12 mouse cellular contexts compared by ENCODE assay signal in genomic region chr12:76361405-76362302, GRCm38 (mm10). TPM values are rescaled to one million over a fixed set of nuclear protein-coding genes. Genes with fewer than 3 reads are reported as not detected.
DNase-seq lines count a peak whose midpoint lies in the region; ATAC-seq and TF ChIP-seq lines count a peak whose summit lies in the region.
"Had no signal": no experiment of that assay in that cellular context is flagged by ENCODE, and none has a peak within 500 bp of the region (broad histone marks: within the 10 kb centered on the region; RNA-seq: fewer than 3 reads in every experiment).

No protein-coding gene starts in this region.

- no peak overlapping the region for H3K9ac ChIP-seq in embryonic facial prominence, embryonic 11.5 days (replicated peaks; ENCODE audit: low read length)
- no peak overlapping the region for H3K9ac ChIP-seq in limb, embryonic 15.5 days
- H3K9ac ChIP-seq in lung, postnatal 0 days (replicated peaks; ENCODE audit: low read depth) = no peak overlapping the region
- no peak overlapping the region for H3K9ac ChIP-seq in forebrain, postnatal 0 days
- H3K9ac ChIP-seq in hindbrain, embryonic 11.5 days (ENCODE audit: low read depth, low read length) = no peak overlapping the region
- H3K9ac ChIP-seq: midbrain, embryonic 12.5 days had no signal

- DNase-seq in embryonic facial prominence, embryonic 11.5 days (ENCODE audit: low spot score) = peak; percentile 14
- no peak for DNase-seq in embryonic facial prominence, embryonic 10.5 days (ENCODE audit: low spot score)
- DNase-seq in thymus, postnatal 25 days = peak; percentile 33
- no peak for DNase-seq in thymus, postnatal 36 days
- no peak for DNase-seq in lung, postnatal 0 days (ENCODE audit: low spot score)
- no peak for DNase-seq in forebrain, postnatal 0 days
- no peak for DNase-seq in hindbrain, embryonic 11.5 days (ENCODE audit: low spot score)
- DNase-seq: kidney, postnatal 14 days; right cerebral cortex, postnatal 4 days had no signal

- H3K27ac ChIP-seq in embryonic facial prominence, embryonic 11.5 days (replicated peaks; ENCODE audit: low read depth, low read length) = no peak overlapping the region
- H3K27ac ChIP-seq in embryonic facial prominence, embryonic 10.5 days (replicated peaks) = no peak overlapping the region
- peak overlapping the region; percentile 57; the same call in 1 of the 2 replicates for H3K27ac ChIP-seq in limb, embryonic 15.5 days
- H3K27ac ChIP-seq in lung, postnatal 0 days (ENCODE audit: low read length) = no peak overlapping the region
- H3K27ac ChIP-seq in forebrain, postnatal 0 days (ENCODE audit: low read depth, low read length) = no peak overlapping the region
- H3K27ac ChIP-seq in hindbrain, embryonic 11.5 days (ENCODE audit: low read depth, low read length) = no peak overlapping the region
- H3K27ac ChIP-seq: midbrain, embryonic 12.5 days had no signal

- TF ChIP-seq CTCF in lung, postnatal 0 days (IDR thresholded peaks at IDR 0.05) = no peak
- no peak for TF ChIP-seq CTCF in forebrain, postnatal 0 days (IDR thresholded peaks at IDR 0.05; ENCODE audit: low read depth)

- H3K4me2 ChIP-seq in embryonic facial prominence, embryonic 11.5 days (ENCODE audit: low read depth, low read length) = no peak overlapping the region
- no peak overlapping the region for H3K4me2 ChIP-seq in limb, embryonic 15.5 days
- H3K4me2 ChIP-seq in lung, postnatal 0 days (replicated peaks; ENCODE audit: low read depth, low read length) = no peak overlapping the region
- no peak overlapping the region for H3K4me2 ChIP-seq in forebrain, postnatal 0 days (ENCODE audit: low read depth)
- no peak overlapping the region for H3K4me2 ChIP-seq in hindbrain, embryonic 11.5 days (replicated peaks; ENCODE audit: low read depth, low read length)
- H3K4me2 ChIP-seq: midbrain, embryonic 12.5 days had no signal

- 64% methylated on average over 9 of the region's 9 CpGs for WGBS in embryonic facial prominence, embryonic 11.5 days
- 75% methylated on average over 9 of the region's 9 CpGs for WGBS in embryonic facial prominence, embryonic 10.5 days
- 44% methylated on average over 9 of the region's 9 CpGs for WGBS in limb, embryonic 15.5 days
- 52% methylated on average over 9 of the region's 9 CpGs for WGBS in lung, postnatal 0 days
- WGBS in forebrain, postnatal 0 days = 60% methylated on average over 9 of the region's 9 CpGs
- WGBS in hindbrain, embryonic 11.5 days = 77% methylated on average over 9 of the region's 9 CpGs

- no peaks in the 10 kb centered on the region for H3K4me1 ChIP-seq in embryonic facial prominence, embryonic 11.5 days (ENCODE audit: control insufficient read depth, insufficient read depth, low read length)
- H3K4me1 ChIP-seq in embryonic facial prominence, embryonic 10.5 days = peaks cover 6% of the 10 kb centered on the region; the same call in 1 of the 2 replicates
- H3K4me1 ChIP-seq in limb, embryonic 15.5 days = peaks cover 7% of the 10 kb centered on the region
- H3K4me1 ChIP-seq in lung, postnatal 0 days (ENCODE audit: insufficient read depth, low read depth, low read length) = no peaks in the 10 kb centered on the region
- no peaks in the 10 kb centered on the region for H3K4me1 ChIP-seq in forebrain, postnatal 0 days (ENCODE audit: insufficient read depth)
- no peaks in the 10 kb centered on the region for H3K4me1 ChIP-seq in hindbrain, embryonic 11.5 days (replicated peaks; ENCODE audit: control insufficient read depth, insufficient read depth, low read length)

- ATAC-seq in embryonic facial prominence, embryonic 11.5 days (replicated peaks; ENCODE audit: insufficient number of reproducible peaks, low FRiP score, low TSS enrichment, low read depth) = no peak
- ATAC-seq in limb, embryonic 15.5 days (ENCODE audit: insufficient number of reproducible peaks, low FRiP score, low TSS enrichment, low read depth) = no peak
- no peak for ATAC-seq in lung, postnatal 0 days
- no peak for ATAC-seq in forebrain, postnatal 0 days
- no peak for ATAC-seq in hindbrain, embryonic 11.5 days (ENCODE audit: low FRiP score)

- H3K9me3 ChIP-seq in embryonic facial prominence, embryonic 11.5 days (replicated peaks; ENCODE audit: control insufficient read depth, low read length) = no peaks in the 10 kb centered on the region
- no peaks in the 10 kb centered on the region for H3K9me3 ChIP-seq in embryonic facial prominence, embryonic 10.5 days
- H3K9me3 ChIP-seq in limb, embryonic 15.5 days = no peaks in the 10 kb centered on the region
- no peaks in the 10 kb centered on the region for H3K9me3 ChIP-seq in lung, postnatal 0 days (ENCODE audit: low read length)
- no peaks in the 10 kb centered on the region for H3K9me3 ChIP-seq in forebrain, postnatal 0 days (ENCODE audit: low read length)
- H3K9me3 ChIP-seq in hindbrain, embryonic 11.5 days (ENCODE audit: control insufficient read depth, low read length) = no peaks in the 10 kb centered on the region
- H3K9me3 ChIP-seq: midbrain, embryonic 12.5 days had no signal

- no peaks in the 10 kb centered on the region for H3K27me3 ChIP-seq in embryonic facial prominence, embryonic 11.5 days (ENCODE audit: control insufficient read depth, insufficient read depth, low read length)
- H3K27me3 ChIP-seq in embryonic facial prominence, embryonic 10.5 days (replicated peaks; ENCODE audit: low read depth, poor library complexity, severe bottlenecking) = no peaks in the 10 kb centered on the region
- H3K27me3 ChIP-seq in limb, embryonic 15.5 days = no peaks in the 10 kb centered on the region
- no peaks in the 10 kb centered on the region for H3K27me3 ChIP-seq in lung, postnatal 0 days (replicated peaks; ENCODE audit: insufficient read depth, low read length)
- H3K27me3 ChIP-seq in forebrain, postnatal 0 days (ENCODE audit: insufficient read depth, low read length) = no peaks in the 10 kb centered on the region
- no peaks in the 10 kb centered on the region for H3K27me3 ChIP-seq in hindbrain, embryonic 11.5 days (ENCODE audit: control insufficient read depth, insufficient read depth, low read length)
- H3K27me3 ChIP-seq: midbrain, embryonic 12.5 days had no signal

- no peak overlapping the region for H3K4me3 ChIP-seq in embryonic facial prominence, embryonic 11.5 days (ENCODE audit: low read depth, low read length)
- H3K4me3 ChIP-seq in embryonic facial prominence, embryonic 10.5 days = no peak overlapping the region
- H3K4me3 ChIP-seq in limb, embryonic 15.5 days = no peak overlapping the region
- H3K4me3 ChIP-seq in lung, postnatal 0 days (ENCODE audit: low read depth, low read length) = no peak overlapping the region
- H3K4me3 ChIP-seq in forebrain, postnatal 0 days (ENCODE audit: low read depth, low read length) = no peak overlapping the region
- H3K4me3 ChIP-seq in hindbrain, embryonic 11.5 days (ENCODE audit: low read depth, low read length) = no peak overlapping the region
- H3K4me3 ChIP-seq: midbrain, embryonic 12.5 days had no signal

- no peaks in the 10 kb centered on the region for H3K36me3 ChIP-seq in embryonic facial prominence, embryonic 11.5 days (replicated peaks; ENCODE audit: control insufficient read depth, insufficient read depth, low read depth, low read length)
- peaks cover 27% of the 10 kb centered on the region for H3K36me3 ChIP-seq in embryonic facial prominence, embryonic 10.5 days (replicated peaks)
- peaks cover 8% of the 10 kb centered on the region for H3K36me3 ChIP-seq in limb, embryonic 15.5 days
- no peaks in the 10 kb centered on the region for H3K36me3 ChIP-seq in lung, postnatal 0 days (ENCODE audit: insufficient read depth, low read length)
- no peaks in the 10 kb centered on the region; the same call in 1 of the 2 replicates for H3K36me3 ChIP-seq in forebrain, postnatal 0 days (ENCODE audit: insufficient read depth)
- H3K36me3 ChIP-seq in hindbrain, embryonic 11.5 days (ENCODE audit: control insufficient read depth, insufficient read depth, low read length) = no peaks in the 10 kb centered on the region
- H3K36me3 ChIP-seq: midbrain, embryonic 12.5 days had no signal

- TF ChIP-seq EP300 in lung, postnatal 0 days (IDR thresholded peaks at IDR 0.05) = no peak

RNA-seq across cellular contexts. Expression of gene Zbtb25, which starts 7.7 kb away (rescaled TPM):
- 21.2 and 22.3 TPM in 2 replicates for polyA plus RNA-seq in embryonic facial prominence, embryonic 11.5 days (2014; fragmentation: Nextera tagmentation; extraction: Ambion mirVana)
- polyA plus RNA-seq in embryonic facial prominence, embryonic 10.5 days (2016; fragmentation: Nextera tagmentation; extraction: Ambion mirVana) = 14.6 and 17.7 TPM in 2 replicates
- 16.9 and 18.1 TPM in 2 replicates for polyA plus RNA-seq in limb, embryonic 15.5 days (2015; fragmentation: Nextera tagmentation; extraction: Ambion mirVana)
- polyA plus RNA-seq in lung, postnatal 0 days (2015; fragmentation: Nextera tagmentation; extraction: Ambion mirVana) = 7.3 and 7.5 TPM in 2 replicates
- 15.0 and 25.8 TPM in 2 replicates for total RNA-seq in forebrain, postnatal 0 days (2014; rRNA removed)
- 13.0 and 13.2 TPM in 2 replicates for polyA plus RNA-seq in forebrain, postnatal 0 days (2015; fragmentation: Nextera tagmentation; extraction: Ambion mirVana)
- 19.2 and 19.7 TPM in 2 replicates for polyA plus RNA-seq in hindbrain, embryonic 11.5 days (2014; fragmentation: Nextera tagmentation; extraction: Ambion mirVana)

RNA-seq across cellular contexts. Expression of gene Zbtb1, which starts 8.4 kb away (rescaled TPM):
- polyA plus RNA-seq in embryonic facial prominence, embryonic 11.5 days (2014; fragmentation: Nextera tagmentation; extraction: Ambion mirVana) = 11.3 and 11.7 TPM in 2 replicates
- 9.4 and 10.0 TPM in 2 replicates for polyA plus RNA-seq in embryonic facial prominence, embryonic 10.5 days (2016; fragmentation: Nextera tagmentation; extraction: Ambion mirVana)
- polyA plus RNA-seq in limb, embryonic 15.5 days (2015; fragmentation: Nextera tagmentation; extraction: Ambion mirVana) = 9.6 and 10.0 TPM in 2 replicates
- polyA plus RNA-seq in lung, postnatal 0 days (2015; fragmentation: Nextera tagmentation; extraction: Ambion mirVana) = 5.8 and 6.9 TPM in 2 replicates
- total RNA-seq in forebrain, postnatal 0 days (2014; rRNA removed) = 3.1 and 3.5 TPM in 2 replicates
- polyA plus RNA-seq in forebrain, postnatal 0 days (2015; fragmentation: Nextera tagmentation; extraction: Ambion mirVana) = 1.5 and 2.0 TPM in 2 replicates
- 8.2 and 8.3 TPM in 2 replicates for polyA plus RNA-seq in hindbrain, embryonic 11.5 days (2014; fragmentation: Nextera tagmentation; extraction: Ambion mirVana)

RNA-seq across cellular contexts. Expression of gene Akap5, which starts 37.0 kb away (rescaled TPM):
- polyA plus RNA-seq in embryonic facial prominence, embryonic 11.5 days (2014; fragmentation: Nextera tagmentation; extraction: Ambion mirVana) = 1.9 and 2.0 TPM in 2 replicates
- polyA plus RNA-seq in embryonic facial prominence, embryonic 10.5 days (2016; fragmentation: Nextera tagmentation; extraction: Ambion mirVana) = 2.3 and 2.7 TPM in 2 replicates
- 1.0 and 1.2 TPM in 2 replicates for polyA plus RNA-seq in limb, embryonic 15.5 days (2015; fragmentation: Nextera tagmentation; extraction: Ambion mirVana)
- 84.2 and 108 TPM in 2 replicates for polyA plus RNA-seq in lung, postnatal 0 days (2015; fragmentation: Nextera tagmentation; extraction: Ambion mirVana)
- 18.9 and 24.7 TPM in 2 replicates for total RNA-seq in forebrain, postnatal 0 days (2014; rRNA removed)
- polyA plus RNA-seq in forebrain, postnatal 0 days (2015; fragmentation: Nextera tagmentation; extraction: Ambion mirVana) = 5.3 and 11.0 TPM in 2 replicates
- 4.0 and 5.4 TPM in 2 replicates for polyA plus RNA-seq in hindbrain, embryonic 11.5 days (2014; fragmentation: Nextera tagmentation; extraction: Ambion mirVana)

RNA-seq across cellular contexts. Expression of gene Hspa2, which starts 42.3 kb away (rescaled TPM):
- polyA plus RNA-seq in embryonic facial prominence, embryonic 11.5 days (2014; fragmentation: Nextera tagmentation; extraction: Ambion mirVana) = 3.9 and 6.0 TPM in 2 replicates
- 5.4 and 5.9 TPM in 2 replicates for polyA plus RNA-seq in embryonic facial prominence, embryonic 10.5 days (2016; fragmentation: Nextera tagmentation; extraction: Ambion mirVana)
- polyA plus RNA-seq in limb, embryonic 15.5 days (2015; fragmentation: Nextera tagmentation; extraction: Ambion mirVana) = 11.8 and 13.0 TPM in 2 replicates
- polyA plus RNA-seq in lung, postnatal 0 days (2015; fragmentation: Nextera tagmentation; extraction: Ambion mirVana) = 25.0 and 30.2 TPM in 2 replicates
- total RNA-seq in forebrain, postnatal 0 days (2014; rRNA removed) = 6.5 and 10.6 TPM in 2 replicates
- 8.4 and 11.6 TPM in 2 replicates for polyA plus RNA-seq in forebrain, postnatal 0 days (2015; fragmentation: Nextera tagmentation; extraction: Ambion mirVana)
- polyA plus RNA-seq in hindbrain, embryonic 11.5 days (2014; fragmentation: Nextera tagmentation; extraction: Ambion mirVana) = 8.1 and 11.2 TPM in 2 replicates

RNA-seq across cellular contexts. Expression of gene Ppp1r36, which starts 55.7 kb away (rescaled TPM):
- polyA plus RNA-seq in embryonic facial prominence, embryonic 11.5 days (2014; fragmentation: Nextera tagmentation; extraction: Ambion mirVana) = 1.2 and 2.5 TPM in 2 replicates
- 1.6 and 1.8 TPM in 2 replicates for polyA plus RNA-seq in embryonic facial prominence, embryonic 10.5 days (2016; fragmentation: Nextera tagmentation; extraction: Ambion mirVana)
- polyA plus RNA-seq in limb, embryonic 15.5 days (2015; fragmentation: Nextera tagmentation; extraction: Ambion mirVana) = 3.4 and 4.0 TPM in 2 replicates
- polyA plus RNA-seq in lung, postnatal 0 days (2015; fragmentation: Nextera tagmentation; extraction: Ambion mirVana) = 11.5 and 14.0 TPM in 2 replicates
- total RNA-seq in forebrain, postnatal 0 days (2014; rRNA removed) = 1.1 and 1.8 TPM in 2 replicates
- polyA plus RNA-seq in forebrain, postnatal 0 days (2015; fragmentation: Nextera tagmentation; extraction: Ambion mirVana) = 2.2 and 2.7 TPM in 2 replicates
- 1.9 and 2.3 TPM in 2 replicates for polyA plus RNA-seq in hindbrain, embryonic 11.5 days (2014; fragmentation: Nextera tagmentation; extraction: Ambion mirVana)
- total RNA-seq: heart, postnatal 25 days had no signal

Comparison
In these comparisons a context has a peak if more than half of its experiments do, and no peak if none do; other contexts are left out.
1. DNase-seq: peak in embryonic facial prominence, embryonic 11.5 days (single experiment) and thymus, postnatal 25 days (single experiment); none in embryonic facial prominence, embryonic 10.5 days (single experiment), thymus, postnatal 36 days (0 of 2), lung, postnatal 0 days (single experiment), forebrain, postnatal 0 days (single experiment) and hindbrain, embryonic 11.5 days (single experiment).